Mouse (Mus musculus): ENCODE data around the gene 1110051M20Rik.

The 1110051M20Rik gene

GRCm38 (mm10) chr2:91302845-91303244 lies 141.7 kb downstream of the 1110051M20Rik start:
- DNase-seq (ENCODE audit: low spot score) = no peak

- DNase-seq (ENCODE audit: low spot score) = no peak
These were observed 142.7 kb downstream of the 1110051M20Rik start for GRCm38 (mm10) chr2:91301836-91302235.

- no peak for DNase-seq (ENCODE audit: low spot score)
These were observed 143.7 kb downstream of the 1110051M20Rik start for GRCm38 (mm10) chr2:91300784-91301183.

- no peak for DNase-seq (ENCODE audit: low spot score)
These were observed 145.3 kb downstream of the 1110051M20Rik start for GRCm38 (mm10) chr2:91299156-91299555.

DNA sequence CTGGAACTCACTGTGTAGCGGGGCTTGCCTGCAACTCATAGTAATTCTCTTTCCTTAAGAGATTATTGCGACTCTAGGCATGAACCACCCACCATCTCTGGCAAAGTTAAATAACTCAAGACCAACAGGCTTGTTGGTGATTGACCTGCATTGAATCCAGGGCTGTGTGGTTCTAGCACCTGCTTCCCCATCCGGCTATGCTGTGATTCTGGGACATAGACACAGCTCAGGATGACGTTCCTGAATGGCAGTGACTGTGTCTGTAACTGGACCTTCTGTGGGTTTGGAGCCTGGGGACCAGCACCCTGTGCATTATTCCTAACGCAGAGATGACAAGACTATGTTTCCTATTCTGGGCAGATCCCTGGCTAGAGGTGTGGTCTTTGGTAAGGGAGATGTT lies 148.6 kb downstream of the 1110051M20Rik start:
- no peak for DNase-seq (ENCODE audit: low spot score)

- no peak for DNase-seq (ENCODE audit: low spot score)
These were observed 150.3 kb downstream of the 1110051M20Rik start for GRCm38 (mm10) chr2:91294226-91294625.

DNA sequence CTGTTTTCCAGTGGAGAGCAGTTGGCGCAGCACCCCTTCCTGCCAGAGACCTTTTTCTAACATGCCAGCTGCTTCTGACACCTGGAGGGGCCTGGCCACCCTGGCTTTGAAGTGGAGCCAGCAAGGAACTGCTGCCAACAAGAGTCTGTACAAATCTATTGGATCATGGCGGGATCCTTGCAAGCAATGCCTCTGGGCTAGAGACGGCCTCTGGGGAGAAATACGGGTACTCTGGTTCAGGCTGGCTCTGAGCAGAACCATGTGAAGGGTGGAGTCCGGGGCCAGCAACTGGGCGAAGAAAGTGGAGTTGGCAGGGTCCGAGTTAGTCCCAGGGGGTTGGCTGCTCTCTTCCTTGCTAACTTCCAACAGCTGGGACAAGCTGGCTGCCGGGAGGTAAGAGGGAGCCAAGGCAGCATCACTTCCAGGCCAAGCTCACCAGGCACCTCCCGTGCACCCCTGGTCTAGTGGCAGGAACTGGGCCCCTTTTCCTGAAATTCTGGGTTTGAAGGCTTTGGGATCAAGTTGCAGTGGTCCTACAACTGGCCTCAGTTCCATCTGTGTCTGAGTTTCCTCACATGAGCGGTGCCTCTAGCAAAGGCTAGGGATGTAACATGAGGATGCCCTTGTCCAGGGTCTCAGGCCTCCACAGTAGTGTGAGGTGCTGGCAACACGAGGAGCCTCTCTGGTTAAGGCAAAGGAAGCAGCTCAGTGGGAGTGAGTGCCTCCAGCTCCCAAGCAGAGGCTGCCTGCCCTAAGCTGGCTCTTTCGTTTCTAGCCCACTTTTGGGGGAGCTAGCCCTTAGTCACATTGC lies 153.1 kb downstream of the 1110051M20Rik start:
- DNase-seq (ENCODE audit: low spot score) = no peak

DNA sequence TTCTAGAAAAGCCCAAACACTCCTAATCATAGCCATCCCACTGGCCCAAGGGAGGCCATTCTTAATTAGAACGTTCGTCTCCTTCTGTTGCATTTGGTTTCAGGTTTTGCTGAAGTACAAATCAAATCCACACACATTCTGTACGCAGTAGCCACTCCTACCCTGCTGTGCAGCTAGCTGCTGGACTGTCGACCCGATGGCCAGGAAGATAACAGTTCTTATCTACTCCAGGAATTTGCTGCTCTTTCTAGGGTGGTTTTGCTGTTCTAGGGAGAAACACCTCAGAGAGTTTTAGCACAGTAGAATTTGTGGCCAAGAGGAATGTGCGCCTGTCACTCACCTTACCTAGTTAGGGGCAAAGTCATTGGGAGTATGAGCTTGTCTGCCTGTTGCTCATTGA lies 156.9 kb downstream of the 1110051M20Rik start:
- no peak for DNase-seq (ENCODE audit: low spot score)

- DNase-seq (ENCODE audit: low spot score) = peak; percentile 61
These were observed 158.5 kb downstream of the 1110051M20Rik start for GRCm38 (mm10) chr2:91285885-91286505.

DNA sequence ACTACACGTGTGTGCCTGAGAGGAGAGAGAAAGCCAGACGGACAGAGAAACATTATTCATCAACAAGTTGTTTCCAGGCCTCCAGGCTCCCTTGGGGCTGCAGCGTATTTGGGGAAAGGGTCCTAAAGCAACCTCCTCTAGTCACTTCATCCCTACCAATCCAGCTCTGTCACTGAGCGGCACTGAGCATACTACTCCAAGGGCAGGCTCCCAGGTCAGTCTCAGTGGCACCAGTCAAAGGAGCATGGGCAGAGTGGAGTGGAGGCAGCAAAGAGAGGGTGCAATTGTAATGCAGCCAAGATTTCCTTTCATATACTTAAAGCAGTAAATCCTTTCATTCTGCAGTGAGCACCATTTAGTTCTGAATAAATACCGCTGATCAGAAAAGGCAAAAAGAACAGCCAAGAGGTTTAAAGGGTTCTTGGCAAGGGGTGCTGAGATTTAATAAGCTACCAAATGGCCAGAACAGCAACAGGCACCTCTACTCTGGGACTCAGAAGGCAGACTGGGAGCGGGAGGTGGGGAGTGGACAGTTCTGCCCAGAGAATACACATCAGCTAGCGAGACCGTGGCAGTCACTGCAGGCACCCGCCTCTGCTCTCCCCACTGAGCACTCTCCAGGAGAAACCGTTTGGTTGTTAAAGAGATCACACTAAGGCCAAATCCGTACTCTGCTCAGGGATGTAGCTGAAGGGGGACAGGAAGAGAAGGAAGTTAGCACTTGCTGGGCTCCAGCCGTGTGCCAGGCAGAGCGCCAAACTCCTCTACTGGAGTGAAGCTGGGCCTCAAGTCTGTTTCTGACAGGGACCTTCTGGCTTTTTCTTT lies 159.9 kb downstream of the 1110051M20Rik start:
- DNase-seq (ENCODE audit: low spot score) = peak; percentile 38

DNA sequence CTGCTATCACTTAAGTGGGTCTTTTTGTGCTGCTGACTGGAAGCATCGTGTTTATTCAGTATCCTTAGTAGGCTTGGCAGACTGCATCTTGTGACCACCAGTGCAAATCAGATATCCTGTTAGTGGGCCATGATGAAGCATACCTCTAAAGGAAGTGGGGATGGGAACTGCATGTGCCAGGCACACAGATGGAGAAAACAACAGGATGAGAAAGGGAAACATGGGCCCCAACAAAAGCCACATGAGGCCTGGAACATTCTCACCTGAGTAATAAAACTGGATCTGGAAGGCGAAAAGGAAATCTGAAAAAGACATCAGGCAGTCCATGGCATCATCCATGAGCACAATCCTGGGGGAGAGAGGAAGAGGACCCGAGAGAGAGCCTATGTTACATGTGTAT lies 160.5 kb downstream of the 1110051M20Rik start:
- no peak for DNase-seq (ENCODE audit: low spot score)

DNA sequence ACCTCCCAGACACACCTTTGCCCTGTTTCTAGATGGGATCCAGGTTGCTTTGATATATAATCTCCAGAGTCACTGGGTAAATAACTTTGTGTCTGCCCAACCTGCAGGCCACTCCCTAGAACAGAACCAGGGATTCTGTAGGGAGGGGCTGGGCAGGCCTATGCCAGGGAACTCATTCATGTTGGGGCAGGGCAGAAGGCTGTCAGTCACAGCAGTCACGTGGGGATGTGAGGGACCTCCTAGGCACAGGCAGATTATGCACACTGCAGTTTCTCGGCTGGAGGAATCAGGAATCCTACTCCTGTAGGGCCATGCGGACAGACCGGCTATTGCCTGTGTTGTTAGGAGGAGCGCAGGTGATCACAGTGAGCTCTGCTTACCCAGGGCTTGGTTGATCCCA lies 163.1 kb downstream of the 1110051M20Rik start:
- DNase-seq (ENCODE audit: low spot score) = no peak

GRCm38 (mm10) chr2:91279372-91279755 lies 165.1 kb downstream of the 1110051M20Rik start:
- DNase-seq (ENCODE audit: low spot score) = no peak

DNA sequence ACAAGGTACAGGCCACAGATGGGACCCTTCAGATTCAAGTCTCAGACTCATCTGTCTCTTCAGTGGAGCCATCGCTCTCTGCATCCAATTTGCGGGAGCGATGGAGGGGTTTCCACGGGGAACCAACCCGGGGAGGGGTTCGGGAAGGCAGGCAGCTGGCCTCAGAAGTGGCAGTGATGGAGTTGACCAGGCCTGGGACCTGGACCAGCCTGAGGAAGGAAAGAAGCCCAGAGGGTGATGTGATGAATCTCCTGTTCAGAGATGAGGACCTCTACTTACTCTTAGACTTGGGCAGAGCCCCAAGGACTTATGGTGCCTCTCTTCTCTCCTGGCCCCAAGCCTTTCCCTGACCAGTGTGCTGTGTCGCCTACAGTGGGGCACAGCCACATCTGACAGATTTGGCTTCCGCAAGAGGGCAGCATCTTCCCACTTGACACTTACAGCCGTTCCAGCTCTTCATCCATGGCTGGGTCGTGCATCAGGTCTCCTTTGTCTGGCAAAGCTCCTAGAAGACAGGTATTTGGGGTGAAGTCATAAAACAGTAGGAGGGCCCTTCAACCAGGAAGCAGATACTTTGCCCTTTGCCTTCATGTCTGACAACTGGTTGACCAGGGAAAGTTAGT lies 165.6 kb downstream of the 1110051M20Rik start:
- no peak for DNase-seq (ENCODE audit: low spot score)

GRCm38 (mm10) chr2:91269687-91270133 lies 174.8 kb downstream of the 1110051M20Rik start:
- no peak for DNase-seq (ENCODE audit: low spot score)

GRCm38 (mm10) chr2:91268706-91269105 lies 175.8 kb downstream of the 1110051M20Rik start:
- no peak for DNase-seq (ENCODE audit: low spot score)

DNA sequence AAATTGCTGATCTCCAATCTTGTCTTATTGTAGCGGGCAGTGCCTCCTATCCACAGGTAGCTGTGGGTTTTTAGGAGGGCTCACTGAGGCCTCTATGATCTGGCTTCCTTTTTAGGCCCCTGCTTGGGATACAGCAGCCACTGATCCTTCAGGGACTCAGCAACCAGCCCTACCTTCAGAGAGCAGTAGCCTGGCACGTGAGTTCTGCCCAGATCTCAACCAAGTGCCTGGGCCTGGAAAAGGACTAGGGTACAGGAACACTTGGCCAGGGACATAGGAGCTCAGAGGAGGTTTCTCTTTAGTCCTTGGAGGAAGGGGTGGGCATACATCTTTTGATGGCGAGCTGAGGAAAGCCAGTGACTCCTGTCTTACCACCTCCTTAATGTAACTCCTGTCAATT lies 176.5 kb downstream of the 1110051M20Rik start:
- DNase-seq (ENCODE audit: low spot score) = no peak

DNA sequence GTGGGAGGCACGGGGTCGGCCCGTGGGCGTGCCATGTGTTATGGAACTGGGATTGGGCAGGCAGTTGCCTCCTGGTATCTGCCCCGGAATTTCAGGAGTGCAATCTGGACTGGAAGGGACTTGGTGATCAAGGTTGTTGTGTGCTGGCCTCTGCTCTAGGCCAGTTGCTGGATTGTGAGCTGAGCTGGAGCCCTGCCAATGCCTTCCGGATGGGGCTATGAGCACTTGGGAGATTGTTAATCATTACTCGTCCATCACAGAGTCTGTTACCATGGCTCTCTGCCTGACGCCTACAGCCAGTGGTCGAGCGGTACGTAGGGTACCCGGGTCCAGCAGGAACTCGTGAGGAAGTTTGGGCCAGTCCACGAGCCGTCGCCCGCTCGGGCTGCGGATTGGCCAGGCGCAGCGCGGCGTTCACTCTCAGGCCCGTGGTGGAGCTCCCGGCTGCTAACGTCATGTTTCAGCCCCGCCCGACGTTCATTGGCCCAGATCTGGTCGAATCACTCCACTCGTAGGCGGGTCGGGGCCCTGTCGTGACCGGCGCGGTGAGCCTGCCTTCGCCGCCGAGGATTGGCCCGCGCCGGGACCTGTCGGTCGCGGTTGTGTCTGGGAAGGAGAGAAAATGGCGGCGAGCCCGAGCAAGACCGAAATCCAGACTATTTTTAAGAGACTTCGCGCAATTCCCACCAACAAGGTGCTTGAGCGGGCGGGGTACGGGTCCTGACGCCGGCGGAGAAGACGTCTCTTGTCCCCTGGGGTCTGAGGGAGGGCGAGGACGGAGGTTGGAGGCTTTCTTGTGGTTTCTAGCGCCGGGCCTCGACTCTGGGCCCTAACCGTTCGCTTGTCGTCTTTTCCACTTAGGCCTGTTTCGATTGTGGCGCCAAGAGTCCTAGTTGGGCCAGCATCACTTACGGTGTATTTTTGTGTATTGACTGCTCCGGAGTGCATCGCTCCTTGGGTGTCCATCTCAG lies 179.5 kb downstream of the 1110051M20Rik start, which contains the start of gene Arfgap2:
TSS of gene Arfgap2 (plus strand) at position 264 of the 971 bp plus-strand sequence.
- DNase-seq (ENCODE audit: low spot score) = peak; percentile 98

DNA sequence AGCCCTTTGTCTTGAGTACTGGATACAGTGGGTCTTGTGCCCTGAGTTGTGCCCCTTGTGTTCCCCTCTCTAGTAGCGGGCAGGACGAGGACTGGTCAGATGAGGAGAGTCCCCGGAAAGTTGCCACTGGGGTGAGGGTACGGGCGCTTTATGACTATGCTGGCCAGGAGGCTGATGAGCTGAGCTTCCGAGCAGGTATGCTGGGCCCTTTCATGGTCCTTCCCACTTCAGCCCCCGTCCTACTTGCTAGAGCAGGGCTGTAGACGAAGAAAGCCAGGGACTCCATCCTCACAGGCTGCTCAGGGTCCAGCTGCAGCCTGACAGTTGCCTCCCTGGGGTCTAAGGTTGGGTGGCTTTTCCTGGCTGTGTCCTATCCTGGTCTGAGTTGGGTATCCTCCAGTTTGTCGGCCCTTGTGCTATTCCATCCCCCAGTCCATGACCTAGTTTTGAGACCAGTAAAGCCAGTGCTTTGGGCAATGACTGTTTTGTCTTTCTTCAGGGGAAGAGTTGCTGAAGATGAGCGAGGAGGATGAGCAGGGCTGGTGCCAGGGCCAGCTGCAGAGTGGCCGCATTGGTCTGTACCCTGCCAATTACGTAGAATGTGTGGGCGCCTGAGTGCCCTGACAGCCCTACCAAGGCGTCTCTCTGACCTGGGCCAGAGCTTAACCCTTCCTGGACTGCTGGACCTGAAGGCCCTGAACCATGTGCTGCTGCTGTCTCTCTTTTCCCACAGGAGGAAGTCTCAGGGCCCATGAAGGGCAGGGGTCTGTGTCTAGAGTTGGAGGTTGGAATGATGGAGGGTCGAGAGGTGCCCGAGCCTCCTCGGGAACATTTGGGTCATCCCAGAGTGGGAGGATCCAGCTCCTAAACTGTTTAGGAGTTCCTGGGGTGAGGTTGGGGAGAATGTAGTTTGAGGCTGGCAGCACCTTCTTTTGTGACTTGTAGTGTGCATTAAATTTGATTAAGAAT lies 180.5 kb downstream of the 1110051M20Rik start:
- DNase-seq (ENCODE audit: low spot score) = no peak

DNA sequence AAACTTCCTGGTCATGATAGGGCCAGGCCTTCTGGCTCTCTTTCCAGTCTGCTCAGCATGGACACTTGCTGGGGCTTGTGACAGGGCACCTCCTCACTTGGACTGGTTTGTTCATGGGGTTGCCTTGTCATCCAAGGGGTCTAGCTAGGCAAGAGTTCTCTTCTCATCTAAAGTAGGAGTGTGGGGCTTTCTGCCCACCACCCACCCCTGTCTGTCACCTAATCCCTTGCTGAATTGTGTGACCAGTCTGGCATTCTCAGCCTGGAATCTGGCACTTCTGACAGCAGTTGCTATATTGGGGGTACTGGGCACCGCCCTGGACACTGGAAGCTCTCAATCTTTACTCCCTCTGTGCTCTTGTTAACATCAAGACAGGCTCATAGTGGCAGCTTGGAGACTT lies 185.0 kb downstream of the 1110051M20Rik start:
- DNase-seq (ENCODE audit: low spot score) = no peak

Measured in left cerebral cortex, adult 11 months (tissue).